Mouse (Mus musculus) liver, adult 2 months (tissue): ENCODE measurements around the gene Ptgir. TPM values are rescaled to one million over a fixed set of nuclear protein-coding genes. Genes with fewer than 3 reads are reported as not detected.

ENCODE experiments used
- DNase-seq: peaks from one replicate; pipeline ENCODE4 v3.0.0-alpha.2; 2011; ENCODE audit warnings: low read depth, low spot score; ENCODE audit errors: extremely low read depth
- H3K27ac ChIP-seq: fragments of 200-500 bp; replicated peaks from 2 replicates; pipeline ENCODE4 v1.5.1; 2012; ENCODE audit warnings: low read depth, mild to moderate bottlenecking, control low read depth, inconsistent platforms, low read length; ENCODE audit not compliant: insufficient read depth
- H3K27me3 ChIP-seq: fragments of 200-500 bp; 2 replicates; pipeline ENCODE4 v1.6.1; 2012; ENCODE audit warnings: mild to moderate bottlenecking, moderate library complexity, low read length, inconsistent platforms; ENCODE audit not compliant: control insufficient read depth, insufficient read depth
- H3K36me3 ChIP-seq: fragments of 200-500 bp; 2 replicates; pipeline ENCODE4 v1.6.1; 2012; ENCODE audit warnings: low read length, inconsistent platforms; ENCODE audit not compliant: control insufficient read depth, insufficient read depth
- H3K4me1 ChIP-seq: fragments of 200-500 bp; 2 replicates; pipeline ENCODE4 v1.6.1; 2011; ENCODE audit warnings: low read length; ENCODE audit not compliant: control insufficient read depth, insufficient read depth
- H3K4me3 ChIP-seq: fragments of 200-500 bp; 2 replicates; pipeline ENCODE4 v1.5.1; 2011; ENCODE audit warnings: low read depth, mild to moderate bottlenecking, control low read depth, low read length, moderate library complexity; ENCODE audit not compliant: insufficient read depth
- H3K79me2 ChIP-seq: fragments of 200-500 bp; 2 replicates; pipeline ENCODE4 v1.6.1; 2012; ENCODE audit warnings: inconsistent platforms, mild to moderate bottlenecking, low read length, moderate library complexity; ENCODE audit not compliant: control insufficient read depth, insufficient read depth
- H3K9ac ChIP-seq: fragments of 200-500 bp; 2 replicates; pipeline ENCODE4 v1.6.1; 2012; ENCODE audit warnings: low read depth, mild to moderate bottlenecking, control low read depth, inconsistent platforms, low read length
- CTCF ChIP-seq: fragments of 200-500 bp; IDR thresholded peaks from 2 replicates; pipeline ENCODE4 v1.5.1; 2011; ENCODE audit warnings: low read depth, low read length, control low read depth
- POLR2A ChIP-seq: fragments of 200-500 bp; IDR thresholded peaks from 2 replicates; pipeline ENCODE4 v1.6.1; 2011; ENCODE audit warnings: low read length, control low read depth; ENCODE audit not compliant: insufficient read depth; ENCODE audit errors: extremely low read depth
- WGBS: fragments of 180-500 bp; shearing (Covaris S2); methylation state at CpG from one replicate; pipeline ENCODE4 v1.1.7; 2018; 5-methylcytosine and 5-hydroxymethylcytosine counted together
- polyA plus RNA-seq: library from polyadenylated mRNA; depleted of rRNA; stranded (reverse); fragments of >200 nt; gene quantifications from 2 replicates; pipeline ENCODE4 v1.2.3, GENCODE M21; 2012
- total RNA-seq: library from RNA; depleted of rRNA; stranded (reverse); fragments of >200 nt; gene quantifications from 2 replicates; pipeline ENCODE4 v1.2.3, GENCODE M21; 2014

Ptgir gene
- total and polyA plus RNA-seq, 2 experiments = 0.09 to 0.33 TPM

DNA sequence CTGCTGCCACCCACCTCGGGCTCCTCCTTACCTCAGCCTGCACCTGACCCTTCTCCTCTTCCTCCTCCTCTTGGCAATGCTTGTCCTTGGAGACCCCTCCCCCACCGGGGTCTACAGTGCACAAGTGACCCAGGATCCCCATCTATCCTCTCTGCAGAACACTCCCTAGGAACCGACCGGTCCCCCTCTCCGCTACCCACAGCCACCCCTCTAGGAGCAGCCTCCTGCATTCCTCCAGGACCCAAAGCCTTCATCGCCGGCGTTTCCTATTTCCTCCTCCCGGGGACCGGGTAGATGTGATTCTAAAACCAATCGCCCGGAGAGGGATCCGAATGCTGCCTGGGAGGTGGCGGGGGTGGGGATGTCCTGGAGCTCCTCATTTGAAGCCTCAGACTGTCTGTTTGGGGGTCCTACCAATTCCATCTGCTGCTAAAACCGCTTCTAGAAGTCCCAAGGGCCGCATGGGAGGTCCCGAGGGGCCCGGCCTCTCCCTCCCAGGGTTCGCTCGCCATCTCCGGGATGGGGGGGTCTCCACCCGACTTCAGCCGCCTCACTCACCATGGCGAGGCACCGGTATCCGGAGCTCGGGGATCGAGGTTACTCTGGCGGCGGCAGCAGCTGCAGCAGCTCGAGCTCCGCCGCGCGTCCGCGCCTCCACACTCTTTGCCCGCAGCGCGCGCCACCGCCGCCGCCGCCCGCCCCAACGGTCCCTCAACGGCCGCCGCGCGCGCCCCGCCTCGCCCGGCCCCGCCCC lies 17.2 kb downstream of the Ptgir start:
- H3K9ac ChIP-seq = peak overlapping the region; percentile 85
- TF ChIP-seq POLR2A (0 out of 2 replicates have a peak, but pooled peaks have one; percentile 54), CTCF (no peak)
- H3K4me3 ChIP-seq = peak overlapping the region; percentile 81
- H3K4me1 ChIP-seq = peaks cover 15% of the 10 kb centered on the region
- H3K27ac ChIP-seq = peak overlapping the region; percentile 38
- H3K79me2 ChIP-seq = peaks cover 17% of the 10 kb centered on the region; the same call in 1 of the 2 replicates
- H3K36me3 ChIP-seq = no peaks in the 10 kb centered on the region
- no peak for DNase-seq
- WGBS = under 1% methylated on average over 57 of the region's 57 CpGs
- no peaks in the 10 kb centered on the region for H3K27me3 ChIP-seq

DNA sequence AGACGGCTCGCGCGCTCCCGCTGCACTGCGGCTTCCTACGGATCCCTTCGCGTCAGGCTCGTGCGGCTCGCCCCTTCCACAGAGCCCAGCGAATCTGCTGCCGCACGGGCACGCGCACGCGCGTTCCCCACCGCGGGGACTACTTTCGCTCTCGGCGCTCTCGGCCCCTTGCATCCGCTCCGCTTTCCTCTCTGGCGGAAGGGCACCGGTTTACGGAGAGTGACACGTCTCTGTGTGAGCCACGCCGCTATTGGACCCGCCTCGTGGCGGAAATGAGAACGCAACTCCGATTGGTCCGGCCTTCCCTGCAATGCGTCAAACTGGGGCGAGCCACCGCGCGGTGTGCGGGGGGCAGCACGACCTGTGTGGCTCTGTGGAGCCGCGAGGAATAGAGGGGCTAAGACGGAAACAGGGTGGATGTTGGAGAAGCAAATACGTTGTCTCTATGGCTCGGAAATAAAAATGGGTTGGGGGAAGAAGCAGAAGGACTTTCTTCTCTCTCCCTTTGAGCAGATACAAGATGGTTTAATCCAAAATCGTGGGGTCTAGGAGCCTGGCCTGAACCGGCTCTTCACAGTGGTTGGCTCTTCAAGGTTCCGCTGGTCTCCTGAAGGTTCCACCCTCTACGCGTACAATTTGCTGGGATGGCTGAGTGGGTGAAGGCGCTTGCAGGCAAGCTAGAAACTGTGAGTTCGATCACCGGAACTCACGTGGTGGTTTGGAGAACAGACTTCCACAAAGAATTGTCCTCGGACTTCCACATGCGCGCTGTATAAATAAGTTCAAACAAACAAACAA lies 17.9 kb downstream of the Ptgir start, which contains the start of gene Calm3:
Calm3 (minus strand) TSS at position 78 of the 798 bp plus-strand sequence.
- WGBS = under 1% methylated on average over 64 of the region's 64 CpGs
- no peaks in the 10 kb centered on the region for H3K27me3 ChIP-seq
- peaks cover 17% of the 10 kb centered on the region; the same call in 1 of the 2 replicates for H3K79me2 ChIP-seq
- peak within 1 kb of the TSS; percentile 81 for H3K4me3 ChIP-seq
- TF ChIP-seq POLR2A = no peak
- no peak for TF ChIP-seq CTCF
- no peaks in the 10 kb centered on the region for H3K36me3 ChIP-seq
- peaks cover 15% of the 10 kb centered on the region for H3K4me1 ChIP-seq
- H3K9ac ChIP-seq = peak within 1 kb of the TSS; percentile 85
- peak within 1 kb of the TSS; percentile 85 for H3K27ac ChIP-seq
- DNase-seq = peak; percentile 96

DNA sequence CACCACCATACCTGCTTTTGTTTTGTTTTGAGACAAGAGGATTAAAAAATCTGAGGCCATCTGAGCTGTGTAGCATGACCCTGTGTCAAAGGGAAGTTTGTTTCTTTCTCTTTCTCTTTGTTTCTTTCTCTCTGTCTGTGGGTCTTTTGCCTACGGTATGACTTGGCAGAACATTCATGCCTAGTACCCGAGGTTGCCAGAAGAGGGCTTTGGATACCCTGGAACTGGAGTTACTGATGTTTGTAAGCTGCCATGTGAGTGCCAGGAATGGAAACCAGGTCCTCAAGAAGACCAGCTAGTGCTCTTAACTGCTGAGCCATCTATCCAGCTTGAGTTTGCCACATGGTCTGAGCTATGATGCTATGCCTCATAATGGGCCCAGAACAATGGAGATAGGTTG lies 22.1 kb downstream of the Ptgir start:
- Histone ChIP-seq H3K36me3 (no peaks in the 10 kb centered on the region), H3K4me1 (no peaks in the 10 kb centered on the region), H3K4me3 (no peak overlapping the region), H3K27ac (no peak overlapping the region), H3K9ac (no peak overlapping the region), H3K79me2 (peaks cover 2% of the 10 kb centered on the region; the same call in 1 of the 2 replicates), H3K27me3 (no peaks in the 10 kb centered on the region)
- DNase-seq = no peak
- WGBS = 38% methylated on average over 2 of the region's 2 CpGs
- TF ChIP-seq CTCF = no peak
- no peak for TF ChIP-seq POLR2A

DNA sequence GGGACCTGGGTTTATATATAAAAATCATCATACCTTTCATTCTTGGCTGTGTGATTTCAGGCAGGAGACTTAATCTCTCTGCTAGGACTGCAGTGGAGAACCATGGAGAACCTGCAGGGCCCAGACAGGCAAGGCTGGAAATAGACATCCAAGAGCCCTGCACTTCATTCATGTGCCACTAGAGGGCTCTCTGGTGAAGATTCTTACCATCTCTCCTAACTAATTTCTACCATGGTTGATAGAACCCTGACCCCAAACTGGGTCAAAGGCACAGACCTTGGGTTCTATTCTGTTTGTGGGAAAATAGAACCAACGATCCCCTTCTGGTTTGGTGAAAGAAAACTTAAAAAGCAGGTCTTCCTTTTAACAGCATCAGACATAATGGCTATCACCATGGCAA lies 24.6 kb downstream of the Ptgir start:
- H3K4me3 ChIP-seq = no peak overlapping the region
- no peaks in the 10 kb centered on the region for H3K79me2 ChIP-seq
- no peak overlapping the region for H3K9ac ChIP-seq
- H3K36me3 ChIP-seq = no peaks in the 10 kb centered on the region
- 2% methylated on average over 1 of the region's 1 CpGs for WGBS
- TF ChIP-seq POLR2A (no peak), CTCF (peak; percentile 55; the same call in 1 of the 2 replicates)
- DNase-seq = peak; percentile 36
- no peaks in the 10 kb centered on the region for H3K4me1 ChIP-seq
- no peaks in the 10 kb centered on the region for H3K27me3 ChIP-seq
- H3K27ac ChIP-seq = no peak overlapping the region

DNA sequence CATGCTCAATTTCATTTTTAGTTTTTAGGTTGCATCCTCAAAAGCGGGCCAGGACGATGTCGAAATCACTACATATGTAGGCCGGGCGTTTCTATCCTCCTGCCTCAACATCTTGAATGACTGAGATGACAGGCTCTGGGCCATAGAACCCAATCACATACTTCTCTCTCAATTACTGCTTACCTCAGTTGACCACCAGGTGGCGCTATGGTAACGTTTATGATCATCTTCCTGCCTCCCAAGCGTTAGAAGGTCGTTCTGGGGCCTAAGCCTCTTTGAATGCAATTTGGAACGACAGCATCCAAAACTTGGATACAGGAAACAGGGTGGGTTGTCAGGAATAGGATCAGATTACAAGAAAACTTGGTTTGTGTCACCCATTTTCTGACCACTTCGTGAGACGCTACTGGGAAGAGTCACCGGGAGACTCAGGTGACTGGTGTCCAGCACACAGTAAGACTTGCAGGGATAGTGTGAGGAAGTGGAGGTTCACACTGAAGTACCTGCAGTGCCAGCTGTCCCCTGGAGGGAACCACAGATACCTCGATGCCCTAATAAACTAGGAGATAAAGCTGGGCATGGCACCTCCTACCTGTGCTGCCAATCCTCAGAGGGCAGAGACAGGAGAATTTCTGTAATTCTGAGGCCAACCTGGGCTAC lies 25.8 kb downstream of the Ptgir start:
- no peaks in the 10 kb centered on the region for H3K36me3 ChIP-seq
- no peak overlapping the region for H3K9ac ChIP-seq
- DNase-seq = peak; percentile 57
- TF ChIP-seq POLR2A = no peak
- peak; percentile 53 for TF ChIP-seq CTCF
- H3K4me1 ChIP-seq = no peaks in the 10 kb centered on the region
- 22% methylated on average over 14 of the region's 14 CpGs for WGBS
- H3K27ac ChIP-seq = no peak overlapping the region
- H3K4me3 ChIP-seq = no peak overlapping the region
- no peaks in the 10 kb centered on the region for H3K79me2 ChIP-seq
- H3K27me3 ChIP-seq = no peaks in the 10 kb centered on the region
